Mouse (Mus musculus): ENCODE measurements around the gene Vmn1r47. TPM values are rescaled to one million over a fixed set of nuclear protein-coding genes. Genes with fewer than 3 reads are reported as not detected.

Vmn1r47 gene
- not detected for total RNA-seq (2023)

GRCm38 (mm10) chr6:90015847-90016246, at the start of gene Vmn1r47:
Gene Vmn1r47 (plus strand): TSS chr6:90016147.

GRCm38 (mm10) chr6:89969013-89969412, 46.9 kb upstream of the Vmn1r47 start, which contains the start of gene Vmn1r46:
Gene Vmn1r46 (plus strand): TSS chr6:89969313.

GRCm38 (mm10) chr6:90036741-90037140, 20.8 kb downstream of the Vmn1r47 start, which contains the start of gene Vmn1r48:
Gene Vmn1r48 (minus strand): TSS chr6:90036841.

Other genes starting within 250 kb of the Vmn1r47 start
- gene Vmn1r42, start 139.7 kb upstream of the Vmn1r47 start, total RNA-seq (2023) = not detected
- not detected for gene Vmn1r43, start 139.7 kb upstream of the Vmn1r47 start, total RNA-seq (2023)
- gene Vmn1r44, start 132.5 kb upstream of the Vmn1r47 start, total RNA-seq (2023) = not detected
- not detected for gene Vmn1r45, start 75.5 kb upstream of the Vmn1r47 start, total RNA-seq (2023)
- gene Vmn1r46, start 46.8 kb upstream of the Vmn1r47 start, total RNA-seq (2023) = not detected
- not detected for gene Vmn1r48, start 20.7 kb downstream of the Vmn1r47 start, total RNA-seq (2023)
- not detected for gene Vmn1r49, start 62.4 kb downstream of the Vmn1r47 start, total RNA-seq (2023)
- not detected for gene Vmn1r50, start 85.3 kb downstream of the Vmn1r47 start, total RNA-seq (2023)
- not detected for gene Vmn1r51, start 106.4 kb downstream of the Vmn1r47 start, total RNA-seq (2023)
- gene Vmn1r52, start 158.7 kb downstream of the Vmn1r47 start, total RNA-seq (2023) = not detected
- not detected for gene V1ra8, start 186.6 kb downstream of the Vmn1r47 start, total RNA-seq (2023)
- not detected for gene Vmn1r53, start 208.3 kb downstream of the Vmn1r47 start, total RNA-seq (2023)
- gene Vmn1r54, start 230.2 kb downstream of the Vmn1r47 start, total RNA-seq (2023) = not detected

Measured in neutrophil, adult 59 days (primary cell).